Mouse (Mus musculus): ENCODE results near the gene Cttnbp2. TPM values are rescaled to one million over a fixed set of nuclear protein-coding genes. Genes with fewer than 3 reads are reported as not detected.

The Cttnbp2 gene
- total RNA-seq, 1 experiment = 0.36 TPM

DNA sequence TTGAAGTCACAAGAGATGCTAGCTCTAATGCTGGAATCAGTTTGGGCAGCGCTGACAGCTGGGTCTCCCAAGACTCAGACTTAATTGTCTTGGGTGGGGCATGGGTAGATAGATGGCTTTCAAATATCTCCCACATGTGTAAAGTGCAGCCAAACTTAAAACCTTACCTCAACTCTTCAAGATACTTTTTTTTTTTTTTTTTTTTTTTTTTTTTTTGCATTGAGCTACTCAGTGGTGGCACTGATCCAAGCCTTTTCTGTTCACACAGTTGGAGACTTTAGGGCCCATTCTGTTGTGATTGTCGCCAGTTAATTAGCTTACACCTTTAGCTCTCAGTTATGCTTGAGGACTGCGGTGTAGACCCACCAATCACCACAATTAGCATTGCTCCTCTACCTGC is 145.6 kb downstream of the Cttnbp2 start:
- Histone ChIP-seq H3K9me3 (ENCODE audit: control insufficient read depth, insufficient read depth, low read depth, low read length) (no peaks in the 10 kb centered on the region), H3K4me1 (ENCODE audit: control insufficient read depth in 2 of 2, insufficient read depth in 2 of 2, low read length in 2 of 2, poor library complexity in 1 of 2) (no peaks in the 10 kb centered on the region), H3K9ac (ENCODE audit: insufficient read depth, low read depth, low read length, poor library complexity, severe bottlenecking) (no peak overlapping the region), H3K36me3 (ENCODE audit: control insufficient read depth, insufficient read depth, low read length, poor library complexity, severe bottlenecking) (no peaks in the 10 kb centered on the region), H3K4me3 (ENCODE audit: insufficient read depth in 1 of 2, low read depth in 1 of 2, low read length in 2 of 2, poor library complexity in 1 of 2, severe bottlenecking in 1 of 2) (no peak overlapping the region), H3K27ac (ENCODE audit: insufficient read depth, low read depth, low read length, poor library complexity, severe bottlenecking) (no peak overlapping the region)
- TF ChIP-seq ZNF384 (IDR thresholded peaks at IDR 0.05; ENCODE audit: low read depth, low read length) (no peak), ZC3H11A (IDR thresholded peaks at IDR 0.05; ENCODE audit: borderline replicate concordance, low read depth, low read length) (no peak), CHD2 (IDR thresholded peaks at IDR 0.05; ENCODE audit: low read depth, low read length) (no peak), HCFC1 (IDR thresholded peaks at IDR 0.05; ENCODE audit: borderline replicate concordance, insufficient read depth, low read length) (no peak), MAFK (IDR thresholded peaks at IDR 0.05; ENCODE audit: insufficient read depth, low read depth, low read length) (no peak)
- no peak for DNase-seq (ENCODE audit: low read depth, low spot score)
- in situ Hi-C loops (cut with MboI; ENCODE audit: low sequenced_read_pairs in 2 of 2, unreplicated experiment in 2 of 2) = no loop called here

DNA sequence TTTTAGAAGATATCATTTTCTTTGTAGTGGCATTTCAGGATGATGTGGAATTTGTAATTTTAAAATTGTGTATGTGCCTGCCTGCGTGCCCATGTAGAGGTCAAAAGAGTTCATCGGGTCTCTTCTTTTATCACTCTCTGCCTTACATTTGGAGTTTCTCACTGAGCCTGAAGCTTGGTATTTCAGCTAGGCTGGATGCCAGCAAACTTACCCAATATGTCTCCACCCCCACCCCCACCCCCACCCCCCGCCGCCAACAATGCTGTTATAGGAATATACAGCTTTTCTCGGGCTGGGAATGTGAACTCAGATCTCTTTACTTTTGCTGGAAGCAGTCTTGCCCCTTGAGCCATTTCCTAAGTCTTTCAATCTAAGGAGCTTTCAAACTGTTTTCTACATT is 152.4 kb downstream of the Cttnbp2 start:
- no peaks in the 10 kb centered on the region for H3K4me1 ChIP-seq (ENCODE audit: control insufficient read depth in 2 of 2, insufficient read depth in 2 of 2, low read length in 2 of 2, poor library complexity in 1 of 2)
- no peak overlapping the region for H3K4me3 ChIP-seq (ENCODE audit: insufficient read depth in 1 of 2, low read depth in 1 of 2, low read length in 2 of 2, poor library complexity in 1 of 2, severe bottlenecking in 1 of 2)
- in situ Hi-C loops (cut with MboI; ENCODE audit: low sequenced_read_pairs in 2 of 2, unreplicated experiment in 2 of 2) = no loop called here
- no peaks in the 10 kb centered on the region for H3K36me3 ChIP-seq (ENCODE audit: control insufficient read depth, insufficient read depth, low read length, poor library complexity, severe bottlenecking)
- no peak for DNase-seq (ENCODE audit: low read depth, low spot score)
- no peak overlapping the region for H3K9ac ChIP-seq (ENCODE audit: insufficient read depth, low read depth, low read length, poor library complexity, severe bottlenecking)
- H3K27ac ChIP-seq (ENCODE audit: insufficient read depth, low read depth, low read length, poor library complexity, severe bottlenecking) = no peak overlapping the region
- TF ChIP-seq HCFC1 (IDR thresholded peaks at IDR 0.05; ENCODE audit: borderline replicate concordance, insufficient read depth, low read length) = no peak
- TF ChIP-seq ZNF384 (IDR thresholded peaks at IDR 0.05; ENCODE audit: low read depth, low read length) = no peak
- TF ChIP-seq MAFK (IDR thresholded peaks at IDR 0.05; ENCODE audit: insufficient read depth, low read depth, low read length) = no peak
- no peak for TF ChIP-seq ZC3H11A (IDR thresholded peaks at IDR 0.05; ENCODE audit: borderline replicate concordance, low read depth, low read length)
- no peak for TF ChIP-seq CHD2 (IDR thresholded peaks at IDR 0.05; ENCODE audit: low read depth, low read length)
- H3K9me3 ChIP-seq (ENCODE audit: control insufficient read depth, insufficient read depth, low read depth, low read length) = no peaks in the 10 kb centered on the region

DNA sequence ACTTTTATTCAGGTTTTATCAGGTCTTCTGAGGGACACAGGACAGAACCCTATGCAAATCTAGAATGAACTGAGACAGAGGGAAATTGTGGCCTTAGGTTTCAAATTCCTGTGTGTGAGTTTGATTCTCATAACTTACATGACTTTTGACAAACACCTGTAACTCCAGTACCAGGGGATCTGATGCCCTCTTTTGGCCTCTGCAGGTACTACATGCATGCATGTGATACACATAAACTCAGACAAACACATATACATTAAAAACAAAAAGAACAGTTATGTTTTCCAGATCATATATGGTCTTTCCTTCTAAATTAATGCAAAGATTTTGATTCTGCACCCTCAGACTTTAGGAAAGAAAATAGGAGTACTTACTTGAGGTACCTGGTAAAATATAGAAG is 153.7 kb downstream of the Cttnbp2 start:
- no peak for TF ChIP-seq ZC3H11A (IDR thresholded peaks at IDR 0.05; ENCODE audit: borderline replicate concordance, low read depth, low read length)
- no peak for TF ChIP-seq ZNF384 (IDR thresholded peaks at IDR 0.05; ENCODE audit: low read depth, low read length)
- no peak for TF ChIP-seq CHD2 (IDR thresholded peaks at IDR 0.05; ENCODE audit: low read depth, low read length)
- TF ChIP-seq HCFC1 (IDR thresholded peaks at IDR 0.05; ENCODE audit: borderline replicate concordance, insufficient read depth, low read length) = no peak
- TF ChIP-seq MAFK (IDR thresholded peaks at IDR 0.05; ENCODE audit: insufficient read depth, low read depth, low read length) = no peak
- Histone ChIP-seq H3K36me3 (ENCODE audit: control insufficient read depth, insufficient read depth, low read length, poor library complexity, severe bottlenecking) (no peaks in the 10 kb centered on the region), H3K9ac (ENCODE audit: insufficient read depth, low read depth, low read length, poor library complexity, severe bottlenecking) (no peak overlapping the region), H3K4me1 (ENCODE audit: control insufficient read depth in 2 of 2, insufficient read depth in 2 of 2, low read length in 2 of 2, poor library complexity in 1 of 2) (no peaks in the 10 kb centered on the region), H3K9me3 (ENCODE audit: control insufficient read depth, insufficient read depth, low read depth, low read length) (no peaks in the 10 kb centered on the region), H3K4me3 (ENCODE audit: insufficient read depth in 1 of 2, low read depth in 1 of 2, low read length in 2 of 2, poor library complexity in 1 of 2, severe bottlenecking in 1 of 2) (no peak overlapping the region), H3K27ac (ENCODE audit: insufficient read depth, low read depth, low read length, poor library complexity, severe bottlenecking) (no peak overlapping the region)
- in situ Hi-C loops (cut with MboI; ENCODE audit: low sequenced_read_pairs in 2 of 2, unreplicated experiment in 2 of 2) = no loop called here
- no peak for DNase-seq (ENCODE audit: low read depth, low spot score)

DNA sequence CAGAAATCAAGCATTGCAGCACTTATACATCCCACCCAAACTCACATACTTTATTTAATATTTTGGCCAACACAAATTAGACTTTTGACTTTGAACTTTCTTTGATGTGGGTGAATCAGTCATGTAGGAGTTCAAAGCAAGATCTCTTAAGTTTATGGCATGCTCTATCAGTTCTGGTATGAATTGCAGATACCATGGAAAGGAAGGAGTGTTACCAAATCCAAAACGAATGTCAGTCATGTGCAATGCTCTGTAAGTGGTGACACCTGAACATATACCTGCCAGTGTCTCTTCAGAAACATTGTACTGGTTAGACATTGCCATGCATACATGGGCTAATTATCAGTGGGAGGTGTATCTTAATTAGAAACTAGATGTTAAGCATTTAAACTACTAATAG is 154.5 kb downstream of the Cttnbp2 start:
- no peak overlapping the region for H3K27ac ChIP-seq (ENCODE audit: insufficient read depth, low read depth, low read length, poor library complexity, severe bottlenecking)
- H3K4me1 ChIP-seq (ENCODE audit: control insufficient read depth in 2 of 2, insufficient read depth in 2 of 2, low read length in 2 of 2, poor library complexity in 1 of 2) = no peaks in the 10 kb centered on the region
- no peaks in the 10 kb centered on the region for H3K36me3 ChIP-seq (ENCODE audit: control insufficient read depth, insufficient read depth, low read length, poor library complexity, severe bottlenecking)
- in situ Hi-C loops (cut with MboI; ENCODE audit: low sequenced_read_pairs in 2 of 2, unreplicated experiment in 2 of 2) = no loop called here
- H3K4me3 ChIP-seq (ENCODE audit: insufficient read depth in 1 of 2, low read depth in 1 of 2, low read length in 2 of 2, poor library complexity in 1 of 2, severe bottlenecking in 1 of 2) = no peak overlapping the region
- no peak overlapping the region for H3K9ac ChIP-seq (ENCODE audit: insufficient read depth, low read depth, low read length, poor library complexity, severe bottlenecking)
- DNase-seq (ENCODE audit: low read depth, low spot score) = no peak
- TF ChIP-seq MAFK (IDR thresholded peaks at IDR 0.05; ENCODE audit: insufficient read depth, low read depth, low read length) (no peak), ZC3H11A (IDR thresholded peaks at IDR 0.05; ENCODE audit: borderline replicate concordance, low read depth, low read length) (no peak), CHD2 (IDR thresholded peaks at IDR 0.05; ENCODE audit: low read depth, low read length) (no peak), HCFC1 (IDR thresholded peaks at IDR 0.05; ENCODE audit: borderline replicate concordance, insufficient read depth, low read length) (no peak), ZNF384 (IDR thresholded peaks at IDR 0.05; ENCODE audit: low read depth, low read length) (no peak)
- H3K9me3 ChIP-seq (ENCODE audit: control insufficient read depth, insufficient read depth, low read depth, low read length) = no peaks in the 10 kb centered on the region
